Mouse (Mus musculus) G1E (cell line): Measurements from ENCODE around the gene Selenbp1. TPM values are rescaled to one million over a fixed set of nuclear protein-coding genes. Genes with fewer than 3 reads are reported as not detected.
A peak's percentile ranks its signal among the peaks of the same experiment; 100 is the strongest.

Experiments used
- ATAC-seq: 2 replicates; pipeline ENCODE4 v1.8.0; 2016; ENCODE audit warnings: mild to moderate bottlenecking; ENCODE audit not compliant: insufficient number of reproducible peaks, poor library complexity, low FRiP score, severe bottlenecking; ENCODE audit errors: extremely low read depth
- DNase-seq: peaks from one replicate; pipeline ENCODE4 v3.0.0; 2012; ENCODE audit warnings: low spot score
- H3K27me3 ChIP-seq: 2 replicates; pipeline ENCODE4 v1.6.1; 2012; ENCODE audit warnings: mild to moderate bottlenecking, low read length, inconsistent platforms; ENCODE audit not compliant: insufficient read depth
- H3K36me3 ChIP-seq: replicated peaks from 2 replicates; pipeline ENCODE3; 2012; ENCODE audit warnings: mild to moderate bottlenecking, inconsistent platforms
- H3K4me1 ChIP-seq: 2 replicates; pipeline ENCODE4 v1.6.1; 2012; ENCODE audit warnings: low read depth, low read length, inconsistent platforms, mixed read lengths; ENCODE audit not compliant: insufficient read depth
- H3K4me3 ChIP-seq: 2 replicates; pipeline ENCODE4 v1.5.1; 2012; ENCODE audit warnings: low read depth, mild to moderate bottlenecking, inconsistent platforms, low read length, moderate library complexity, mixed read lengths
- H3K9me3 ChIP-seq: replicated peaks from 2 replicates; pipeline ENCODE4 v1.6.1; 2012; ENCODE audit warnings: inconsistent platforms
- CTCF ChIP-seq: IDR thresholded peaks from 2 replicates; pipeline ENCODE4 v1.5.1; 2012; ENCODE audit warnings: low read depth, low read length, inconsistent platforms, mixed read lengths
- GATA1 ChIP-seq: IDR thresholded peaks from 2 replicates; pipeline ENCODE4 v1.6.1; 2012; ENCODE audit warnings: borderline replicate concordance, low read length, inconsistent platforms, mixed read lengths
- GATA2 ChIP-seq: IDR thresholded peaks from 2 replicates; pipeline ENCODE4 v1.6.1; 2012; ENCODE audit warnings: low read depth, low read length, inconsistent platforms, borderline replicate concordance
- POLR2AphosphoS5 ChIP-seq: IDR thresholded peaks from 2 replicates; pipeline ENCODE4 v1.6.1; 2012; ENCODE audit warnings: low read depth, low read length, inconsistent platforms; ENCODE audit not compliant: insufficient replicate concordance
- TAL1 ChIP-seq: conservative IDR thresholded peaks from 2 replicates; pipeline ENCODE4 v1.6.1; 2012; ENCODE audit warnings: low read depth, low read length, inconsistent platforms, mixed read lengths
- polyA plus RNA-seq: library from polyadenylated mRNA; stranded (reverse); fragments of >175 nt; gene quantifications from 2 replicates; pipeline ENCODE4 v1.2.3, GENCODE M21; 2012
- total RNA-seq, 2 experiments: library from RNA; stranded (forward) in 1 of 2; stranded (reverse) in 1 of 2; fragments of 200-1000 nt in 1 of 2; fragments of >200 nt in 1 of 2; fragmentation: Nextera tagmentation in 1 of 2; gene quantifications; 2 replicates each; pipeline ENCODE4 v1.2.3; 2014 to 2017

Selenbp1 gene
- total and polyA plus RNA-seq, 3 experiments: 119 to 367 (median 133) TPM

GRCm38 (mm10) chr3:94984312-94984711 is 51.5 kb downstream of the Selenbp1 start:
- Histone ChIP-seq H3K27me3 (no peaks in the 10 kb centered on the region), H3K9me3 (no peaks in the 10 kb centered on the region), H3K36me3 (peaks cover 96% of the 10 kb centered on the region), H3K4me3 (no peak overlapping the region), H3K4me1 (peaks cover 13% of the 10 kb centered on the region; the same call in 1 of the 2 replicates)
- DNase-seq: no peak
- no peak for ATAC-seq
- TF ChIP-seq GATA1 (no peak), CTCF (peak; percentile 7; the same call in 1 of the 2 replicates), POLR2AphosphoS5 (no peak), GATA2 (no peak)

- H3K4me3 ChIP-seq: no peak overlapping the region
- H3K4me1 ChIP-seq: peaks cover 13% of the 10 kb centered on the region; the same call in 1 of the 2 replicates
- ATAC-seq (no peak), DNase-seq (no peak)
- no peaks in the 10 kb centered on the region for H3K27me3 ChIP-seq
- H3K9me3 ChIP-seq: no peaks in the 10 kb centered on the region
- peaks cover 98% of the 10 kb centered on the region for H3K36me3 ChIP-seq
- TF ChIP-seq CTCF (no peak), GATA2 (no peak), GATA1 (no peak), POLR2AphosphoS5 (no peak), TAL1 (no peak)
Observed at GRCm38 (mm10) chr3:94985513-94985912, 52.7 kb downstream of the Selenbp1 start.

- no peak for TF ChIP-seq GATA1
- TF ChIP-seq GATA2: no peak
- no peak for TF ChIP-seq CTCF
- no peak for TF ChIP-seq TAL1
- no peak for TF ChIP-seq POLR2AphosphoS5
- Histone ChIP-seq H3K36me3 (peaks cover 93% of the 10 kb centered on the region), H3K9me3 (no peaks in the 10 kb centered on the region), H3K4me1 (peaks cover 13% of the 10 kb centered on the region; the same call in 1 of the 2 replicates), H3K4me3 (no peak overlapping the region), H3K27me3 (no peaks in the 10 kb centered on the region)
- ATAC-seq (peak; percentile 50), DNase-seq (no peak)
Observed at GRCm38 (mm10) chr3:94987578-94987977, 54.7 kb downstream of the Selenbp1 start.

- ATAC-seq: no peak
- no peak for DNase-seq
- TF ChIP-seq CTCF (no peak), GATA1 (no peak)
- no peaks in the 10 kb centered on the region for H3K27me3 ChIP-seq
- peaks cover 95% of the 10 kb centered on the region for H3K36me3 ChIP-seq
- H3K4me1 ChIP-seq: peaks cover 13% of the 10 kb centered on the region; the same call in 1 of the 2 replicates
- no peak overlapping the region for H3K4me3 ChIP-seq
- no peaks in the 10 kb centered on the region for H3K9me3 ChIP-seq
Observed at GRCm38 (mm10) chr3:94989159-94989761, 56.4 kb downstream of the Selenbp1 start.

Other genes starting within 250 kb of the Selenbp1 start
- 7.9 and 11.2 TPM in 2 replicates for gene Selenbp2, start 239.5 kb upstream of the Selenbp1 start, total RNA-seq (2014; fragmentation: Nextera tagmentation)
- 41.5 and 58.9 TPM in 2 replicates for gene Selenbp2, start 239.5 kb upstream of the Selenbp1 start, total RNA-seq (2017)
- gene Selenbp2, start 239.5 kb upstream of the Selenbp1 start, polyA plus RNA-seq: 3.2 and 3.5 TPM in 2 replicates
- gene Cgn, start 146.6 kb upstream of the Selenbp1 start, total RNA-seq (2014; fragmentation: Nextera tagmentation): not detected in 2 replicates
- 0.11 and 0.12 TPM in 2 replicates for gene Cgn, start 146.6 kb upstream of the Selenbp1 start, total RNA-seq (2017)
- gene Cgn, start 146.6 kb upstream of the Selenbp1 start, polyA plus RNA-seq: 0.01 TPM in 1 of 2 replicates, not detected in the other
- gene Pogz, start 95.5 kb upstream of the Selenbp1 start, total RNA-seq (2014; fragmentation: Nextera tagmentation): 113 and 138 TPM in 2 replicates
- gene Pogz, start 95.5 kb upstream of the Selenbp1 start, total RNA-seq (2017): 19.6 and 19.8 TPM in 2 replicates
- gene Pogz, start 95.5 kb upstream of the Selenbp1 start, polyA plus RNA-seq: 124 and 147 TPM in 2 replicates
- gene Psmb4, start 46.1 kb upstream of the Selenbp1 start, total RNA-seq (2014; fragmentation: Nextera tagmentation): 185 and 255 TPM in 2 replicates
- 408 and 449 TPM in 2 replicates for gene Psmb4, start 46.1 kb upstream of the Selenbp1 start, total RNA-seq (2017)
- 273 and 326 TPM in 2 replicates for gene Psmb4, start 46.1 kb upstream of the Selenbp1 start, polyA plus RNA-seq
- gene Rfx5, start 21.0 kb downstream of the Selenbp1 start, total RNA-seq (2014; fragmentation: Nextera tagmentation): 27.8 and 36.2 TPM in 2 replicates
- 21.8 and 24.3 TPM in 2 replicates for gene Rfx5, start 21.0 kb downstream of the Selenbp1 start, total RNA-seq (2017)
- 9.6 and 11.7 TPM in 2 replicates for gene Rfx5, start 21.0 kb downstream of the Selenbp1 start, polyA plus RNA-seq
- 39.8 and 70.6 TPM in 2 replicates for gene Pi4kb, start 41.7 kb downstream of the Selenbp1 start, total RNA-seq (2014; fragmentation: Nextera tagmentation)
- 36.8 and 37.4 TPM in 2 replicates for gene Pi4kb, start 41.7 kb downstream of the Selenbp1 start, total RNA-seq (2017)
- 11.7 and 11.8 TPM in 2 replicates for gene Pi4kb, start 41.7 kb downstream of the Selenbp1 start, polyA plus RNA-seq
- gene Zfp687, start 82.4 kb downstream of the Selenbp1 start, total RNA-seq (2014; fragmentation: Nextera tagmentation): 44.7 and 52.9 TPM in 2 replicates
- 22.4 and 27.5 TPM in 2 replicates for gene Zfp687, start 82.4 kb downstream of the Selenbp1 start, total RNA-seq (2017)
- 64.0 and 72.5 TPM in 2 replicates for gene Zfp687, start 82.4 kb downstream of the Selenbp1 start, polyA plus RNA-seq
- 92.0 and 92.7 TPM in 2 replicates for gene Psmd4, start 109.6 kb downstream of the Selenbp1 start, total RNA-seq (2014; fragmentation: Nextera tagmentation)
- gene Psmd4, start 109.6 kb downstream of the Selenbp1 start, total RNA-seq (2017): 374 and 411 TPM in 2 replicates
- 108 and 177 TPM in 2 replicates for gene Psmd4, start 109.6 kb downstream of the Selenbp1 start, polyA plus RNA-seq
- gene Pip5k1a, start 173.9 kb downstream of the Selenbp1 start, total RNA-seq (2014; fragmentation: Nextera tagmentation): 67.5 and 67.6 TPM in 2 replicates
- 39.3 and 40.1 TPM in 2 replicates for gene Pip5k1a, start 173.9 kb downstream of the Selenbp1 start, total RNA-seq (2017)
- gene Pip5k1a, start 173.9 kb downstream of the Selenbp1 start, polyA plus RNA-seq: 21.9 and 30.0 TPM in 2 replicates
- gene Vps72, start 178.0 kb downstream of the Selenbp1 start, total RNA-seq (2014; fragmentation: Nextera tagmentation): 108 and 120 TPM in 2 replicates
- 96.2 and 146 TPM in 2 replicates for gene Vps72, start 178.0 kb downstream of the Selenbp1 start, total RNA-seq (2017)
- 274 and 307 TPM in 2 replicates for gene Vps72, start 178.0 kb downstream of the Selenbp1 start, polyA plus RNA-seq
- gene Tmod4, start 191.4 kb downstream of the Selenbp1 start, total RNA-seq (2014; fragmentation: Nextera tagmentation): 9.9 and 11.7 TPM in 2 replicates
- 3.3 and 4.5 TPM in 2 replicates for gene Tmod4, start 191.4 kb downstream of the Selenbp1 start, total RNA-seq (2017)
- 0.17 and 0.22 TPM in 2 replicates for gene Tmod4, start 191.4 kb downstream of the Selenbp1 start, polyA plus RNA-seq
- gene Scnm1, start 201.0 kb downstream of the Selenbp1 start, total RNA-seq (2014; fragmentation: Nextera tagmentation): 85.9 and 107 TPM in 2 replicates
- gene Scnm1, start 201.0 kb downstream of the Selenbp1 start, total RNA-seq (2017): 76.8 and 81.5 TPM in 2 replicates
- gene Scnm1, start 201.0 kb downstream of the Selenbp1 start, polyA plus RNA-seq: 7.1 and 8.2 TPM in 2 replicates
- gene Lysmd1, start 201.0 kb downstream of the Selenbp1 start, total RNA-seq (2014; fragmentation: Nextera tagmentation): 5.9 and 7.0 TPM in 2 replicates
- 10.7 and 11.1 TPM in 2 replicates for gene Lysmd1, start 201.0 kb downstream of the Selenbp1 start, total RNA-seq (2017)
- 5.6 and 7.4 TPM in 2 replicates for gene Lysmd1, start 201.0 kb downstream of the Selenbp1 start, polyA plus RNA-seq
- gene Tnfaip8l2, start 209.3 kb downstream of the Selenbp1 start, total RNA-seq (2014; fragmentation: Nextera tagmentation): not detected in 2 replicates
- gene Tnfaip8l2, start 209.3 kb downstream of the Selenbp1 start, total RNA-seq (2017): 0.16 TPM in 1 of 2 replicates, not detected in the other
- not detected in 2 replicates for gene Tnfaip8l2, start 209.3 kb downstream of the Selenbp1 start, polyA plus RNA-seq
- 1.9 and 3.4 TPM in 2 replicates for gene Sema6c, start 227.4 kb downstream of the Selenbp1 start, total RNA-seq (2014; fragmentation: Nextera tagmentation)
- gene Sema6c, start 227.4 kb downstream of the Selenbp1 start, total RNA-seq (2017): 0.52 and 0.71 TPM in 2 replicates
- 1.6 and 1.8 TPM in 2 replicates for gene Sema6c, start 227.4 kb downstream of the Selenbp1 start, polyA plus RNA-seq